Mouse (Mus musculus) cerebellum, adult 2 months (tissue): ENCODE results near the gene Anks1b.
"Not testable (repeated sequence)": the region's sequence is repeated elsewhere in the genome, so short reads cannot be mapped to it uniquely, and the experiment has no call there.

ENCODE experiments used
- CTCF ChIP-seq: fragments of 200-500 bp; IDR thresholded peaks from 2 replicates; pipeline ENCODE4 v1.5.1; 2011; ENCODE audit warnings: low read depth, mild to moderate bottlenecking, control low read depth, low read length, moderate library complexity, borderline replicate concordance; ENCODE audit not compliant: insufficient read depth
- POLR2A ChIP-seq: fragments of 200-500 bp; IDR thresholded peaks from 2 replicates; pipeline ENCODE4 v1.6.1; 2011; ENCODE audit warnings: low read length, control low read depth, borderline replicate concordance; ENCODE audit not compliant: insufficient read depth

GRCm38 (mm10) chr10:90630794-90631193 is 757.5 kb downstream of the Anks1b start:
- not testable (repeated sequence) for TF ChIP-seq POLR2A, CTCF
